Comparison of ENCODE assay signal across 8 mouse cellular contexts in genomic region chr1:75652547-75652946, GRCm38 (mm10).
DNase-seq lines count a peak whose midpoint lies in the region; ATAC-seq and TF ChIP-seq lines count a peak whose summit lies in the region.

No protein-coding gene starts in this region.

- H3K4me2 ChIP-seq in intestine, postnatal 0 days (replicated peaks; ENCODE audit: low read depth) = no peak overlapping the region
- H3K4me2 ChIP-seq in intestine, embryonic 16.5 days (ENCODE audit: low read depth, low read length) = no peak overlapping the region

- no peak overlapping the region for H3K9ac ChIP-seq in intestine, postnatal 0 days (ENCODE audit: low read depth, low read length)
- no peak overlapping the region for H3K9ac ChIP-seq in intestine, embryonic 16.5 days (ENCODE audit: low read depth, low read length)

- H3K27me3 ChIP-seq in intestine, postnatal 0 days (replicated peaks; ENCODE audit: control insufficient read depth, insufficient read depth, low read length) = no peaks in the 10 kb centered on the region
- H3K27me3 ChIP-seq in intestine, embryonic 16.5 days (replicated peaks; ENCODE audit: control insufficient read depth, insufficient read depth, low read length) = no peaks in the 10 kb centered on the region

- H3K9me3 ChIP-seq in intestine, postnatal 0 days (ENCODE audit: control insufficient read depth) = no peaks in the 10 kb centered on the region
- no peaks in the 10 kb centered on the region for H3K9me3 ChIP-seq in intestine, embryonic 16.5 days (ENCODE audit: control insufficient read depth, low read length)

- no peak overlapping the region for H3K27ac ChIP-seq in intestine, postnatal 0 days (ENCODE audit: low read depth, low read length)
- no peak overlapping the region for H3K27ac ChIP-seq in intestine, embryonic 16.5 days (ENCODE audit: low read length)

- WGBS in intestine, postnatal 0 days = 17% methylated on average over 10 of the region's 10 CpGs
- WGBS in intestine, embryonic 16.5 days = 15% methylated on average over 10 of the region's 10 CpGs

- peak; percentile 76 for DNase-seq in ZHBTc4 (ENCODE audit: low read depth, low spot score)
- peak; percentile 73 for DNase-seq in layer of hippocampus, adult 9-11 months
- peak; percentile 25 to 69 for DNase-seq in lung, postnatal 4 days
- DNase-seq in urinary bladder, postnatal 36 days (ENCODE audit: low spot score in 2 of 2) = peak; percentile 43 to 56

- H3K36me3 ChIP-seq in intestine, postnatal 0 days (ENCODE audit: control insufficient read depth, insufficient read depth) = no peaks in the 10 kb centered on the region
- no peaks in the 10 kb centered on the region for H3K36me3 ChIP-seq in intestine, embryonic 16.5 days (ENCODE audit: control insufficient read depth, insufficient read depth, low read length)

- ATAC-seq in intestine, postnatal 0 days = no peak
- ATAC-seq in intestine, embryonic 16.5 days = no peak
- peak; percentile 54 for ATAC-seq in common myeloid progenitor, adult 5-6 weeks (replicated peaks; ENCODE audit: low read depth, poor library complexity, severe bottlenecking)
- peak; percentile 37; the same call in 1 of the 2 replicates for ATAC-seq in granulocyte monocyte progenitor cell, adult 5-6 weeks (replicated peaks; ENCODE audit: poor library complexity, severe bottlenecking)

- no peaks in the 10 kb centered on the region for H3K4me1 ChIP-seq in intestine, postnatal 0 days (replicated peaks; ENCODE audit: control insufficient read depth, insufficient read depth, low read length)
- H3K4me1 ChIP-seq in intestine, embryonic 16.5 days (ENCODE audit: control insufficient read depth, insufficient read depth, low read length) = no peaks in the 10 kb centered on the region

- peak; percentile 75 for TF ChIP-seq CTCF in intestine, postnatal 0 days (IDR thresholded peaks at IDR 0.05; ENCODE audit: low read depth)

- no peak overlapping the region for H3K4me3 ChIP-seq in intestine, postnatal 0 days (ENCODE audit: low read depth, low read length)
- H3K4me3 ChIP-seq in intestine, embryonic 16.5 days (ENCODE audit: low read length) = no peak overlapping the region

Comparison
In these comparisons a context has a peak if more than half of its experiments do, and no peak if none do; other contexts are left out.
1. ATAC-seq: peak in common myeloid progenitor, adult 5-6 weeks (single experiment) and granulocyte monocyte progenitor cell, adult 5-6 weeks (single experiment); none in intestine, postnatal 0 days (single experiment) and intestine, embryonic 16.5 days (single experiment).
2. Peak in every context shown above with its lines, with median percentiles within 50 percentile points of each other: DNase-seq.